Mouse (Mus musculus): ENCODE measurements at regions not wholly inside any gene's neighbourhood (a gene's known extent, or its start where the extent isn't known, plus 50 kb on each side); places are given as distances from the start of the nearest gene placed in this dataset.

- ATAC-seq (replicated peaks; ENCODE audit: insufficient number of reproducible peaks, insufficient read depth, low FRiP score, low read depth), result no peak
- no peaks in the 10 kb centered on the region for H3K9me3 ChIP-seq (replicated peaks)
- H3K9ac ChIP-seq, result no peak overlapping the region
- H3K4me3 ChIP-seq, result no peak overlapping the region
- peaks cover 6% of the 10 kb centered on the region; the same call in 1 of the 2 replicates for H3K27me3 ChIP-seq
- 54% methylated on average over 11 of the region's 11 CpGs for WGBS
- no peak overlapping the region for H3K27ac ChIP-seq
- no peak overlapping the region for H3K4me2 ChIP-seq
- H3K4me1 ChIP-seq (replicated peaks), result no peaks in the 10 kb centered on the region
- no peaks in the 10 kb centered on the region for H3K36me3 ChIP-seq
Observed at GRCm38 (mm10) chr1:190452115-190452842, 281.8 kb upstream of the Prox1 start.

GRCm38 (mm10) chr1:190448263-190448662, 277.7 kb upstream of the Prox1 start:
- H3K36me3 ChIP-seq, result no peaks in the 10 kb centered on the region
- H3K4me1 ChIP-seq (replicated peaks), result no peaks in the 10 kb centered on the region
- no peak overlapping the region for H3K9ac ChIP-seq
- WGBS, result 26% methylated on average over 8 of the region's 8 CpGs
- ATAC-seq (replicated peaks; ENCODE audit: insufficient number of reproducible peaks, insufficient read depth, low FRiP score, low read depth), result no peak
- H3K27me3 ChIP-seq, result peaks cover 10% of the 10 kb centered on the region; the same call in 1 of the 2 replicates
- no peak overlapping the region for H3K27ac ChIP-seq
- H3K4me2 ChIP-seq, result no peak overlapping the region
- no peak overlapping the region for H3K4me3 ChIP-seq
- H3K9me3 ChIP-seq (replicated peaks), result no peaks in the 10 kb centered on the region

DNA sequence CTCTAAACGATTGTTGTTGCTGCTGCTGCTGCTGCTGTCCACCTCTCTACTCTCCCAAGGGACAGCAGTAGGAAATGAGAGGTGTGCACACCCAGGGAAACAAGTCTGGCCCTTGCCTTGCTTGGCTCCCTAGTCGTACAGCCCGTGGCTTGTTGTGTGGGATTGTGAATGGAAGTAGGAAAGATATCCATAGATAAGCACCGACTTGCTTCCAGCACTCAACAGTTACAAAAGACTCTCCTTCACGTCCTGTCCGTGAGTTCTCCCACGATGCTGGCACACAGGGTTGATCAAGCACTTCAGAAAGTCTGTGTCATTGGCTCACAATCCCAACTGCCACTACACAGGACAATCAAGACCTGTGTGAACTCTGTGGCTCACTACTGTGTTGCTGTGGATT, 276.7 kb upstream of the Prox1 start:
- 44% methylated on average over 7 of the region's 7 CpGs for WGBS
- no peak for ATAC-seq (replicated peaks; ENCODE audit: insufficient number of reproducible peaks, insufficient read depth, low FRiP score, low read depth)

GRCm38 (mm10) chr1:190446676-190447075, 276.2 kb upstream of the Prox1 start:
- Histone ChIP-seq H3K4me2 (no peak overlapping the region), H3K36me3 (no peaks in the 10 kb centered on the region), H3K4me3 (no peak overlapping the region), H3K4me1 (replicated peaks) (no peaks in the 10 kb centered on the region), H3K27ac (no peak overlapping the region), H3K9me3 (replicated peaks) (no peaks in the 10 kb centered on the region), H3K27me3 (peaks cover 10% of the 10 kb centered on the region; the same call in 1 of the 2 replicates), H3K9ac (no peak overlapping the region)
- 85% methylated on average over 5 of the region's 5 CpGs for WGBS
- no peak for ATAC-seq (replicated peaks; ENCODE audit: insufficient number of reproducible peaks, insufficient read depth, low FRiP score, low read depth)

More for the DNA sequence above, 276.7 kb upstream of the Prox1 start:
- Histone ChIP-seq H3K9ac (no peak overlapping the region), H3K36me3 (no peaks in the 10 kb centered on the region), H3K27ac (no peak overlapping the region), H3K4me2 (no peak overlapping the region), H3K4me1 (replicated peaks) (no peaks in the 10 kb centered on the region), H3K9me3 (replicated peaks) (no peaks in the 10 kb centered on the region), H3K4me3 (no peak overlapping the region), H3K27me3 (peaks cover 10% of the 10 kb centered on the region; the same call in 1 of the 2 replicates)

- Histone ChIP-seq H3K27me3 (peaks cover 10% of the 10 kb centered on the region; the same call in 1 of the 2 replicates), H3K4me3 (no peak overlapping the region), H3K27ac (no peak overlapping the region), H3K9ac (no peak overlapping the region), H3K9me3 (replicated peaks) (no peaks in the 10 kb centered on the region), H3K36me3 (no peaks in the 10 kb centered on the region), H3K4me2 (no peak overlapping the region), H3K4me1 (replicated peaks) (no peaks in the 10 kb centered on the region)
- WGBS, result 50% methylated on average over 9 of the region's 9 CpGs
- ATAC-seq (replicated peaks; ENCODE audit: insufficient number of reproducible peaks, insufficient read depth, low FRiP score, low read depth), result no peak
Observed at GRCm38 (mm10) chr1:190444366-190444765, 273.9 kb upstream of the Prox1 start.

GRCm38 (mm10) chr1:190443234-190443633, 272.7 kb upstream of the Prox1 start:
- no peaks in the 10 kb centered on the region for H3K36me3 ChIP-seq
- no peak overlapping the region for H3K9ac ChIP-seq
- no peaks in the 10 kb centered on the region for H3K9me3 ChIP-seq (replicated peaks)
- WGBS, result 88% methylated on average over 3 of the region's 3 CpGs
- H3K4me3 ChIP-seq, result no peak overlapping the region
- no peaks in the 10 kb centered on the region for H3K4me1 ChIP-seq (replicated peaks)
- no peak overlapping the region for H3K4me2 ChIP-seq
- H3K27me3 ChIP-seq, result peaks cover 8% of the 10 kb centered on the region; the same call in 1 of the 2 replicates
- H3K27ac ChIP-seq, result no peak overlapping the region
- ATAC-seq (replicated peaks; ENCODE audit: insufficient number of reproducible peaks, insufficient read depth, low FRiP score, low read depth), result no peak

- ATAC-seq (replicated peaks; ENCODE audit: insufficient number of reproducible peaks, insufficient read depth, low FRiP score, low read depth), result no peak
- Histone ChIP-seq H3K27me3 (0 out of 2 replicates have a peak, but pooled peaks cover 4% of the 10 kb centered on the region), H3K4me3 (no peak overlapping the region), H3K4me1 (replicated peaks) (no peaks in the 10 kb centered on the region), H3K9me3 (replicated peaks) (no peaks in the 10 kb centered on the region), H3K36me3 (no peaks in the 10 kb centered on the region), H3K4me2 (no peak overlapping the region), H3K27ac (no peak overlapping the region), H3K9ac (no peak overlapping the region)
- WGBS, result 57% methylated on average over 4 of the region's 4 CpGs
Observed at GRCm38 (mm10) chr1:190442166-190442565, 271.7 kb upstream of the Prox1 start.

DNA sequence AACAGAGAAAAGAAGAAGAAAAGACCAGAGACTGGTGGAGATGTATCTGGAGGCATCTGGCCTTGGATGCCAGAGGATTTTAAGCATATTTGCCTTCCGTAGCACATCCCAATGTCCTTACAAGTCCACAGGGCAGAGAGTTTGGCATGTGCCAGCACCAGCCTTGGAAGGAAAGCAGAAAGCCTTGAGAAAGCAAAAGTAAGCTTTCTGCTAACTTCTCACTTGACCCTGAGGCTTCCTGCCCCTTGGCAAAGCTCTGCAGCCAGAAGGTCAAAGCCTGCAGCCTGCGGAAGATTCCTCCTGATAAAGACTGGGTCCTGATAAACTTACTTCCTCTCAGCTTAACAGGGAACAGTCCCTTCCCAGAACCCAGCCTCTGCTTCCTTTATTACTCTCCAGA, 268.3 kb upstream of the Prox1 start:
- 51% methylated on average over 2 of the region's 2 CpGs for WGBS
- no peak overlapping the region for H3K4me2 ChIP-seq

DNA sequence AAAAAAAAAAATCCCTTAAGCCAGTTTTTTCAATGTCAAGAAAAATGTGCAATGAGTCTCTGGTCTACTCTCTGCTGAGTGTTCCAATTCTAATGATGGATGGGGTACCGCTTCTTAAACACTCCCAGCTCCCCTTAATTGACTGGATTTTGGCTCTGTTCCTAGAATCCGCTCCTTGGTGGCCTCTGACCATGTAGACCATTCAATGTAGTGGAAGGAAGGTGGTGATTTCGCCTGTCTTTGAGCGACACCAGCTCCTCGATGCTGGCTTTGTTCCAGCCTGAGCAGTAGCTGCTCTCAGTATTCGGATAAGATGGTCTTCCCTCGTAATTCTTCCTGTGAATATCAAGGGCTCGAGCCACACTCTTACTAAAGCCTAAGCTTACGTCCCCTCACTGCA, 252.4 kb upstream of the Prox1 start:
- peaks cover 7% of the 10 kb centered on the region; the same call in 1 of the 2 replicates for H3K27me3 ChIP-seq
- H3K9me3 ChIP-seq (replicated peaks), result 0 out of 2 replicates have a peak, but pooled peaks cover 6% of the 10 kb centered on the region
- H3K36me3 ChIP-seq, result no peaks in the 10 kb centered on the region
- H3K9ac ChIP-seq, result no peak overlapping the region
- 23% methylated on average over 9 of the region's 9 CpGs for WGBS
- no peak overlapping the region for H3K4me2 ChIP-seq
- ATAC-seq (replicated peaks; ENCODE audit: insufficient number of reproducible peaks, insufficient read depth, low FRiP score, low read depth), result no peak
- no peak overlapping the region for H3K27ac ChIP-seq
- no peak overlapping the region for H3K4me3 ChIP-seq
- peaks cover 21% of the 10 kb centered on the region for H3K4me1 ChIP-seq (replicated peaks)

More for the DNA sequence above, 268.3 kb upstream of the Prox1 start:
- Histone ChIP-seq H3K4me1 (replicated peaks) (no peaks in the 10 kb centered on the region), H3K9ac (no peak overlapping the region), H3K27me3 (no peaks in the 10 kb centered on the region), H3K27ac (no peak overlapping the region), H3K9me3 (replicated peaks) (no peaks in the 10 kb centered on the region), H3K4me3 (no peak overlapping the region), H3K36me3 (no peaks in the 10 kb centered on the region)
- no peak for ATAC-seq (replicated peaks; ENCODE audit: insufficient number of reproducible peaks, insufficient read depth, low FRiP score, low read depth)

- 0 out of 2 replicates have a peak, but pooled peaks cover 6% of the 10 kb centered on the region for H3K9me3 ChIP-seq (replicated peaks)
- ATAC-seq (replicated peaks; ENCODE audit: insufficient number of reproducible peaks, insufficient read depth, low FRiP score, low read depth), result no peak
- WGBS, result 37% methylated on average over 13 of the region's 13 CpGs
- H3K9ac ChIP-seq, result no peak overlapping the region
- no peak overlapping the region for H3K27ac ChIP-seq
- peaks cover 21% of the 10 kb centered on the region for H3K4me1 ChIP-seq (replicated peaks)
- no peaks in the 10 kb centered on the region for H3K36me3 ChIP-seq
- no peak overlapping the region for H3K4me2 ChIP-seq
- H3K4me3 ChIP-seq, result no peak overlapping the region
- peaks cover 4% of the 10 kb centered on the region; the same call in 1 of the 2 replicates for H3K27me3 ChIP-seq
Observed at GRCm38 (mm10) chr1:190419709-190420108, 249.2 kb upstream of the Prox1 start.

- Histone ChIP-seq H3K27me3 (peaks cover 4% of the 10 kb centered on the region; the same call in 1 of the 2 replicates), H3K36me3 (no peaks in the 10 kb centered on the region), H3K27ac (no peak overlapping the region), H3K9me3 (replicated peaks) (no peaks in the 10 kb centered on the region), H3K4me1 (replicated peaks) (peaks cover 10% of the 10 kb centered on the region), H3K4me2 (no peak overlapping the region), H3K9ac (no peak overlapping the region), H3K4me3 (no peak overlapping the region)
- WGBS, result 25% methylated on average over 11 of the region's 11 CpGs
- no peak for ATAC-seq (replicated peaks; ENCODE audit: insufficient number of reproducible peaks, insufficient read depth, low FRiP score, low read depth)
Observed at GRCm38 (mm10) chr1:190417326-190417725, 246.8 kb upstream of the Prox1 start.

DNA sequence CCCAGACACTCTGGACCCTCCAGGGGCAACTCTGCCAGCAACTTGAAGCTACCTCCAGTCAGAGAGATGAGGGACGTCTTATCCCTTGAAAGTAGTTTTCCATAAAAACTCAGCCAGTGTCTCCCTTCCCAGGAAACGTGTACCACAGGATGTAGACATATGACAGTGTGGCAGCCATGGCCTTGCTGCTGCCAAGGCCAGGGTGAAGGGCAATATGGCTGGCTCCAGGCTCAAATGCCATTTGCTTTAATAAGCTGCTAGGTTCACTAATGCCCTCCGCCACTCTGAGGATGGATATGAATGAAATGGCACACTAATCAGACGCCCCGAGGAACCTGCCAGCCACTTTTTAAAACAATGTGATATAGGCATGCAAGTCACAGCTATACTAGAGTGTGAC, 241.2 kb upstream of the Prox1 start:
- Histone ChIP-seq H3K27me3 (no peaks in the 10 kb centered on the region; the same call in 1 of the 2 replicates), H3K36me3 (no peaks in the 10 kb centered on the region), H3K9me3 (replicated peaks) (no peaks in the 10 kb centered on the region), H3K4me2 (no peak overlapping the region), H3K4me1 (replicated peaks) (no peaks in the 10 kb centered on the region), H3K9ac (no peak overlapping the region), H3K4me3 (no peak overlapping the region), H3K27ac (no peak overlapping the region)
- no peak for ATAC-seq (replicated peaks; ENCODE audit: insufficient number of reproducible peaks, insufficient read depth, low FRiP score, low read depth)
- WGBS, result 89% methylated on average over 5 of the region's 5 CpGs

All from heart, embryonic 15.5 days (tissue).